Mouse (Mus musculus) forebrain, postnatal 0 days (tissue): ENCODE data around the gene Car10. TPM values are rescaled to one million over a fixed set of nuclear protein-coding genes. Genes with fewer than 3 reads are reported as not detected.
A peak's percentile ranks its signal among the peaks of the same experiment; 100 is the strongest.

Experiments used
- ATAC-seq: fragments of 200-750 bp; cut with Nextera tagmentation; 2 replicates; pipeline ENCODE4 v1.8.0; 2017; ENCODE audit warnings: mild to moderate bottlenecking, moderate library complexity
- DNase-seq: peaks from one replicate; pipeline ENCODE4 v3.0.0-alpha.2; 2015
- H3K27ac ChIP-seq: fragments of 300-500 bp; sonication (generic); 2 replicates; pipeline ENCODE4 v1.5.1; 2014; ENCODE audit warnings: low read depth, mild to moderate bottlenecking, antibody characterized with exemption, low read length, moderate library complexity, mixed read lengths
- H3K27me3 ChIP-seq: fragments of 300-500 bp; sonication (generic); 2 replicates; pipeline ENCODE4 v1.6.1; 2014; ENCODE audit warnings: mild to moderate bottlenecking, low read length, mixed read lengths; ENCODE audit not compliant: insufficient read depth
- H3K36me3 ChIP-seq: fragments of 300-500 bp; sonication (generic); 2 replicates; pipeline ENCODE4 v1.6.1; 2014; ENCODE audit warnings: mild to moderate bottlenecking, moderate library complexity; ENCODE audit not compliant: insufficient read depth
- H3K4me1 ChIP-seq: fragments of 300-500 bp; sonication (generic); 2 replicates; pipeline ENCODE4 v1.6.1; 2014; ENCODE audit warnings: antibody characterized with exemption; ENCODE audit not compliant: insufficient read depth
- H3K4me2 ChIP-seq: fragments of 300-500 bp; sonication (generic); 2 replicates; pipeline ENCODE4 v1.6.1; 2014; ENCODE audit warnings: low read depth, mild to moderate bottlenecking, moderate library complexity
- H3K4me3 ChIP-seq: fragments of 300-500 bp; sonication (generic); 2 replicates; pipeline ENCODE4 v1.5.1; 2014; ENCODE audit warnings: low read depth, low read length, mixed read lengths
- H3K9ac ChIP-seq: fragments of 300-500 bp; sonication (generic); 2 replicates; pipeline ENCODE4 v1.6.1; 2014; ENCODE audit warnings: mild to moderate bottlenecking
- H3K9me3 ChIP-seq: fragments of 300-500 bp; sonication (generic); 2 replicates; pipeline ENCODE4 v1.6.1; 2016; ENCODE audit warnings: low read length
- CTCF ChIP-seq: sonication (generic); IDR thresholded peaks from 2 replicates; pipeline ENCODE4 v1.5.1; 2016; ENCODE audit warnings: antibody characterized with exemption, control low read depth, low read depth
- WGBS: fragments of 180-500 bp; shearing (Covaris S2); extraction: QIAGEN DNeasy Blood & Tissue Kit; methylation state at CpG from one replicate; pipeline ENCODE4 v1.1.7; 2014; 5-methylcytosine and 5-hydroxymethylcytosine counted together
- polyA plus RNA-seq: library from polyadenylated mRNA; unstranded; fragments of >200 nt; fragmentation: Nextera tagmentation; extraction: Ambion mirVana; gene quantifications from 2 replicates; pipeline ENCODE4 v1.2.1, GENCODE M21; 2015
- total RNA-seq: library from RNA; depleted of rRNA; stranded (reverse); fragments of >200 nt; gene quantifications from 2 replicates; pipeline ENCODE4 v1.2.3, GENCODE M21; 2014

Car10 gene
- total and polyA plus RNA-seq, 2 experiments from 2014 or later: 25.6 to 34.6 TPM

GRCm38 (mm10) chr11:93099431-93100370 lies 1.9 kb downstream of the Car10 start:
- Histone ChIP-seq H3K4me3 (peak overlapping the region; percentile 57), H3K9ac (peak overlapping the region; percentile 47), H3K36me3 (no peaks in the 10 kb centered on the region), H3K9me3 (no peaks in the 10 kb centered on the region), H3K4me2 (peak overlapping the region; percentile 96), H3K27ac (no peak overlapping the region), H3K27me3 (peaks cover 31% of the 10 kb centered on the region), H3K4me1 (peaks cover 5% of the 10 kb centered on the region)
- 2% methylated on average over 53 of the region's 53 CpGs for WGBS
- DNase-seq: peak; percentile 11
- TF ChIP-seq CTCF: no peak
- no peak for ATAC-seq

GRCm38 (mm10) chr11:93100606-93101005 lies 2.8 kb downstream of the Car10 start:
- Histone ChIP-seq H3K36me3 (no peaks in the 10 kb centered on the region), H3K27ac (no peak overlapping the region), H3K9ac (no peak overlapping the region), H3K4me2 (peak overlapping the region; percentile 96), H3K9me3 (no peaks in the 10 kb centered on the region), H3K4me1 (peaks cover 5% of the 10 kb centered on the region), H3K4me3 (peak overlapping the region; percentile 57), H3K27me3 (peaks cover 31% of the 10 kb centered on the region)
- DNase-seq (no peak), ATAC-seq (no peak)
- TF ChIP-seq CTCF: no peak
- WGBS: 3% methylated on average over 6 of the region's 6 CpGs

- DNase-seq: peak; percentile 2
- Histone ChIP-seq H3K4me2 (peak overlapping the region; percentile 96), H3K36me3 (no peaks in the 10 kb centered on the region), H3K4me3 (peak overlapping the region; percentile 57; the same call in 1 of the 2 replicates), H3K27ac (no peak overlapping the region), H3K27me3 (peaks cover 31% of the 10 kb centered on the region), H3K4me1 (peaks cover 5% of the 10 kb centered on the region), H3K9ac (no peak overlapping the region), H3K9me3 (no peaks in the 10 kb centered on the region)
- WGBS: 8% methylated on average over 2 of the region's 2 CpGs
- TF ChIP-seq CTCF: no peak
- ATAC-seq: no peak
These were observed 3.3 kb downstream of the Car10 start for GRCm38 (mm10) chr11:93101106-93101505.

- Histone ChIP-seq H3K4me3 (no peak overlapping the region), H3K27ac (no peak overlapping the region), H3K4me2 (no peak overlapping the region), H3K36me3 (no peaks in the 10 kb centered on the region), H3K4me1 (peaks cover 3% of the 10 kb centered on the region), H3K9ac (no peak overlapping the region), H3K27me3 (peaks cover 21% of the 10 kb centered on the region), H3K9me3 (no peaks in the 10 kb centered on the region)
- no peak for TF ChIP-seq CTCF
- 82% methylated on average over 9 of the region's 9 CpGs for WGBS
- DNase-seq (no peak), ATAC-seq (no peak)
These were observed 4.5 kb downstream of the Car10 start for GRCm38 (mm10) chr11:93102321-93102720.

- no peak overlapping the region for H3K9ac ChIP-seq
- no peak overlapping the region; the same call in 1 of the 2 replicates for H3K4me3 ChIP-seq
These were observed 5.4 kb downstream of the Car10 start for GRCm38 (mm10) chr11:93103101-93103815.

GRCm38 (mm10) chr11:93109451-93109850 lies 11.6 kb downstream of the Car10 start:
- H3K4me1 ChIP-seq: no peaks in the 10 kb centered on the region
- H3K36me3 ChIP-seq: no peaks in the 10 kb centered on the region
- no peaks in the 10 kb centered on the region for H3K27me3 ChIP-seq
- no peak for ATAC-seq
- H3K27ac ChIP-seq: no peak overlapping the region
- TF ChIP-seq CTCF: no peak
- DNase-seq: peak; percentile 9
- H3K4me2 ChIP-seq: no peak overlapping the region
- no peaks in the 10 kb centered on the region for H3K9me3 ChIP-seq
- WGBS: 63% methylated on average over 1 of the region's 1 CpGs
- no peak overlapping the region for H3K4me3 ChIP-seq
- H3K9ac ChIP-seq: no peak overlapping the region

More at GRCm38 (mm10) chr11:93103101-93103815, 5.4 kb downstream of the Car10 start:
- 43% methylated on average over 3 of the region's 3 CpGs for WGBS
- H3K4me2 ChIP-seq: no peak overlapping the region
- no peak overlapping the region for H3K27ac ChIP-seq
- no peak for ATAC-seq
- no peaks in the 10 kb centered on the region for H3K36me3 ChIP-seq
- H3K4me1 ChIP-seq: no peaks in the 10 kb centered on the region
- no peak for TF ChIP-seq CTCF
- no peaks in the 10 kb centered on the region for H3K9me3 ChIP-seq
- peaks cover 19% of the 10 kb centered on the region for H3K27me3 ChIP-seq
- no peak for DNase-seq
